Mouse (Mus musculus): ENCODE data around the gene Bend3.
A peak's percentile ranks its signal among the peaks of the same experiment; 100 is the strongest.

The Bend3 gene

DNA sequence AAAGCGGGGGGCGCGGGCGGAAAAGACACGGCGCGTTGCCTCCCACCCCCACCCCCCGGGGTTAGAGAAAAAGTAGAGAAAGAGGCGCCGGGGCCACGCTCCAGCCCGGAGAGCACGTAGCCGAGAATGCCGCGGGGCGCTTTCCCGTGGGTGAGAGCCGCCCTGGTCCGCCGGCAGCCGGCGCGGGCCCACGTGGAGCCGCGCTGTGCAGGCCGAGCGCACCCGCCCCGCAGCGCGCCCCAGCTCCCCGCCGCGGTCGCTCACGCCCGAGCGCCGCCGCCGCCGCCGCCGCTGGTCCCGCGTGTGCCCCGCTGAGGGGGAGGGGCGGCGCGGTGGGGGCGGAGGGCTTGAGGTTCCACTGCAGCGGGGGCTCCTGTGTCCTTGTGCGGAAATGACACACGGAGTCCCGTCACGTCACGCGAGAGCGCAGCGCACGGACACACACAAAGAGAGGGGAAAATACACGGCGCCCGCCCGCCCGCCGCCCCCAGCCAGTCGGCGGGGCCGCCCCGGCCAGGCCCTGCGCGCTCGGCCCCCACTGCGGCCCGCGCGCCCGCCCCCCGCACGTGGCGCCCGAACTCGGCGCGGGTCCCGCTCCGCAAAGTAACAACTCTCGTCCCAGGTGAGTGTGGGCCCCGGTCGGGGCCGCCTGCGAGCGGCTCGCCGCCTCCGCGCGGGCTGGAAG lies at the start of gene Bend3:
Gene Bend3 (plus strand): TSS at position 81 of the 685 bp plus-strand sequence.
- DNase-seq (ENCODE audit: low spot score in 2 of 2) = peak; percentile 20 to 49

DNA sequence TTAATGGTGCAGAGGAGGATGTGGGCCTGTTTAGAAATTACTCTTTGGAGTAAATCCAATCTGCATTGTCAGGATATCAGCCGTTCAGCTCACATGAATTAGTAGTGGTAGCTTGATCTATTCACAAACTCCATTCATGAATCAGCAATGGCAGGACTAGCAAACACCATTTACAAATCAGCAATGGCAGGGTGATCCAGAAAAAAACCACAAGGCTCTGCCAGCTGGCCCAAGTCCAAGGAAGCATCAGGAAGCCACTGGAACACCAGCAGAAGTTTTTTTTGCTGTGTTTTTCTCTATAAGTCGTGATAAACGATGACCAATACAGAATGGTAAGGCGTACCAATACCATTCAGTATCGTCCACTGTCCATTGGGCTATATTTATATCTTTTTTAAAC lies 48.0 kb upstream of the Bend3 start:
- no peak for DNase-seq (ENCODE audit: low spot score in 2 of 2)

DNA sequence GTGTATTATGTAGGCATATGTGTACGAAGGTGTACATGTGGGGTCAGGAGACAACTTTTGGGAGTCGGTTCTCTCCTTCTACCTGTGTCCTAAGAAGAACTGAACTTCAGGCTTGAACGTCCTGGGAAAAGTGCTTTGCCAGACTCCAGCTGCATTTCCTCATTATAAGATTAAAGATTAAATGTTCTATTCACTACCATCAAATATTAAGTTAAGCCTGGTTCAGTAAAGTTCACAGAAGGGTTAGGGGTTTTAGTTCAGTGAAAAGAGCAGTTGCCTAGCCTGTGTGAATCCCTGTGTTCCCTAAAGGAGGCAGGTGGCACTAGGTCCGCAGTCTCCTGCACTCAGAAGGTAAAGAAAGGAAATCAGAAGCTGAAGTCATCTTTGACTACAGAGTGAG lies 44.3 kb upstream of the Bend3 start:
- no peak for DNase-seq (ENCODE audit: low spot score in 2 of 2)

DNA sequence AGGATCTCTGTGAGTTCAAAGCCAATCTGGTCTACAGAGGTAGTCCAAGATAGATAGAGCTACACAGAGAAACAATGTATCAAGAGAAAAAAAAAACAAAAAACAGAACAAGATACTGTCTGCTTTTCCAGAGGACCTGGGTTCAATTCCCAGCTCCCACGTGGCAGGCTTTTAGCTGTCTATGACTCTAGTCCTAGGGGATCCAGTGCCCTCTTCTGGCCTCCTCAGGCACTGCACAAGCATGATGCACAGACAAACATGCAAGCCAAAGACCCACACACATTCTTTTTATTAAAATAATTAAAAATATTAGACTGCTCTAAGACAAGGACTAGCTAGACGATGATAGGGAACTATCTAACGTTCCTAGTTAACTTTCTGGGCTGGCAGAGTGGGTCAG lies 42.9 kb upstream of the Bend3 start:
- no peak for DNase-seq (ENCODE audit: low spot score in 2 of 2)

DNA sequence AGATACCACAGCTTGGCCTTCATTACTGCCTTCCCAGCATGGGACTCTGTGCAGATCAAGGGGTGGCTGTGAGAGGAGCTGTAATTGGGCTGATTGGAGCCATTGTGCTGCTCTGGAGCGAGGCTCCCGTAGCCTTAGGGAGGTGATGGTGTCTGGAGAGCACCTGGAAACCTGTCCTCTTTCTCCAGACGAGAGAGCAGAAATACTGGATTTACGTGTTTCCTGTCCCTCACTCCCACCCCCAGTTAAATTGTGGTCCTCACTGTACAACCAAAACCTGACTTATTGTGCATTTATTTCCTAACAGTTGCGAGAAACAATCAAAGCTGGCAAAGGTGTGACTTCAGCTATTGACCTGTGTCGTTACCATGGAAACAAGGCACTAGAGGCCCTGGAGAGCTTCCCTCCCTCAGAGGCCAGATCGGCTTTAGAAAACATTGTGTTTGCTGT lies 39.1 kb upstream of the Bend3 start:
- no peak for DNase-seq (ENCODE audit: low spot score in 2 of 2)

DNA sequence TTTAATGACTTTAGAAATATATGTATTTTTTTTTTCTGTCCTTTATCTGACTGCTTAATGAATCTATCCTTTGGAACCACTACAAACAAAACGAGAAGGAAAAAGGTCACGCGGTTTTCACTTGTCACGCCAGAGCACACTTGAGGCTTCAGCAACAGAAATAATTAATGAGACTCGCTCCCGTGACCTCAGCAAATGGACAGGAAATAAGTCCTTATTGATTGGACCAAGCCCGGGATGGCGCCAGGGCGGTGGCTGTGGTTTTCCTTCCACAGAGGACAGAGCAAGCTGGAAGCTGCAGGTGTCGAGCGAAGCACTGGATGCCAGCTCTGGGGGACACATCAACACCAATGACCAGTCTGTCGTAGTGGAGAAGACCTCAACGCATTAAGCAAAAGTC lies 38.6 kb upstream of the Bend3 start:
- no peak for DNase-seq (ENCODE audit: low spot score in 2 of 2)

DNA sequence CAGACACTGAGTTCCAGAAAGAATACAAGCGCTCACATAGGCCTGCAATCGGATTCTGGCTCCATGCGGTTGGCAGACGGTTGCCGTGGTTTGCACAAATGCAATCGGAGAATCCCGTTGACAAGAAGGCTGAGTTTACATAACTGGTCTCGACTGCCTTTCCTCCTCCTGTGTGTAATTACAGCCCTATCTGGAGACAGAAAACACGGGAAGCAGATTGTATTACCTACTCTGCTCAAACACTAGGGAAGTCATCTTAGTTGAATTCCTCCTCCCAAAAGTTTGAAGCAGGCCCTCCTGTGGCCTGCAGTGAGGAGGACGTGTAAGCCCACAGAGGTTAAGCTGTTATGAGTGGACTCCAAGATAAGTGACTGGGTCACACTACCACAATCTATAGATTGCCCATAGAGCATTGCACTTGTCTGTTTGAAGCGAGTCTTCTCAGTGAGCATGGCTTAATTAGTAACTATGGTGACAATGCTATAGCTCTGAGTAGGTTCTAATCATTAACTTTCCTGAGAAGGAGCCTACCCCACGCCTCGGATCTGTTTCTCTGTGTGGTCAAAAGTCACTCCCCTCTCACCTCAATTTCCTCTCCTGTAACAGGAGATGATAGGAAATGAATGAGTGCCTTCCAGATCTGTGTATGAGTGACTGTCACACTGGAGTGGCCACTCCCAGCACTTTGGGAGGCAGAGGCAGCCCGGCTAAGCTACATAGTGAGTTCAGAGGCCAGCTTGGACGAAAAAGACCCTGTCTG lies 37.5 kb upstream of the Bend3 start:
- no peak for DNase-seq (ENCODE audit: low spot score in 2 of 2)

DNA sequence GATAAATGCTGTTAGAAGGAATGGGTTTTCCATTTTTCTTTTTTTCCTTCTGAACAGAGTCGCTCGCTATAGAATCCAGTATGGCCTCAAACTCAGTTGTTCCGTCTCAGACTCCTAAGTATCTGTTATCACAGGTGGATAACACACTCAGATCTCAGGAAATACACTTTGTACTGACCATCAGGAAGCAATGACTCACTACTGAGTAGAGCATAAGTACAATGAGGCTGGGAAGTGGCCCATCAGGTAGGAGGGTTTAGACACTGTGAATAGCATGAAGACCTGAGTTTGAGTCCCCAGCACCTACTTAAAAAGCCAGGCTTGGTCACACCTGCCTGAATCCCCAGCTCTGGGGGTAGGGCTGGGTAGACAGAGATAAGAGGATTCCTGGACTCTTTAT lies 30.0 kb upstream of the Bend3 start:
- no peak for DNase-seq (ENCODE audit: low spot score in 2 of 2)

DNA sequence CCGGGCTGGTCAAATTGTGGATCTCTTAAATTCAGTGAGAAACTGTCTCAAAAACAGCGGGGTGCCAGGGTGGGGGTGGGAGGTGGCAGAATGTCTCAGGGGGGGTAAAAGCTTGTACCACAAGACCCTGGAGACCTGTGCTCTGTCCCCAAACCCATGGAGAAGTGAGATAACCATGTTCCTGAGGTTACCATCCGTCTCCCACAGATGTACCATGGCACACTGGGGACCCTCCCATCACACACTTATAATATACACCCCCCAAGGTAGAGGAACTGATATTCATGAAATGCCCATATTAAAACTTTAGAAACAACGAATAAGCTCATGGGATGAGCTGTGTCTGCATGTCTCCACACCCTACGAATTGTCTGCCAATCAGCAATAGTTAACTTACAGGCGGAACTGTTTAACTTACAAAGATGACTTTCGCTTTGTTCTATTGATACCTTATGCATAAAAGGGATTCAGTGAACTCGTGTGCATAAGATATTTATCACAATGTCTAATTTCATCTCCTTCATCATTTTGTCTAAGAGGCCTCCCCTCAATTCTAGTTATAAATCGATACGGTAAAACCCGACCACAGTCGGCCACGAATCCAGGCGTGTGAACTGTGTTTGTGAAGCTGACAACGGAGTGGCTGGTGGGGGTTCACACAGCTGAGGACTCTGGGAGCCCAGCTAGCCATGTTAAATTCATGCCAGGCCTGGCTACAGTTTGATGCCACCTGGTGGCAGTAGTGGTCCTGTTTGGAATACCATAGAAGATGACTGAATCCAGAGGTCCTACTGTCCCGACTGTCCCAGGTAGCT lies 26.6 kb upstream of the Bend3 start:
- peak; percentile 71 to 72 for DNase-seq (ENCODE audit: low spot score in 2 of 2)

DNA sequence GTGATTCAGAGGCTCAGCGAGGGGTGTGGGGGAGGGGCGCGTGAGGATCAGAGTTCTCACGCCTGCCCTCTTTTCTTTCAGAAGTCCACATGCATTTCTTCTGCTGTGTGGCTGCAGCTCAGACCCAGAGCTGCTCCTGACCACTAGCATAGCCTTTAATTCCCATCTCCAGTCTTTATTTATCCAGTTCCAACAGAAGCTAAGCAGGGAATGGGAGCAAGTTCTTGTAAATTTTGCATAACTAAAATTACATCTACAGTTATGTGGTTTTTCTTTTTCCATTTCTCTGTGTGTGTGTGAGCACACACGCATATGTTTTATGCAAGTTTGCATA lies 26.0 kb upstream of the Bend3 start:
- DNase-seq (ENCODE audit: low spot score in 2 of 2) = no peak

DNA sequence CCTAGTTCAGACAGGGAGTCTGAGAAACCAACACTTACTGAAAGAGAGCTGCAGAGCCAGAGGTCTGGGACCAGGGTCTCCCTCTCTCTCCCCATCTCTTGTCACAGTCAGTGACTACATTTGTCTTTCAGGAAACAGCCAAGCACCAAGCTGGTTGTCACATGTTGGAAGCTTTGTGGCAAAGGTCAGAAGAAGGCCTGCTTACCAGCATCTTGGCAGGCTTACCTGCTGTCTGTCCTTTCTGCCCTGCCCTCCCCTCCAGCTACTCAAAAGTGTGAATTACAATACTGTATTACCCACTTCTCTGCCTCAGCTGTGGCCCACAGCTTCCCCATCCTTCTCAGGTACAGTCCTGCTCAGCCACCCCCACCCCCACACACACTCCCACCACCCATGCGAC lies 24.4 kb upstream of the Bend3 start:
- no peak for DNase-seq (ENCODE audit: low spot score in 2 of 2)

DNA sequence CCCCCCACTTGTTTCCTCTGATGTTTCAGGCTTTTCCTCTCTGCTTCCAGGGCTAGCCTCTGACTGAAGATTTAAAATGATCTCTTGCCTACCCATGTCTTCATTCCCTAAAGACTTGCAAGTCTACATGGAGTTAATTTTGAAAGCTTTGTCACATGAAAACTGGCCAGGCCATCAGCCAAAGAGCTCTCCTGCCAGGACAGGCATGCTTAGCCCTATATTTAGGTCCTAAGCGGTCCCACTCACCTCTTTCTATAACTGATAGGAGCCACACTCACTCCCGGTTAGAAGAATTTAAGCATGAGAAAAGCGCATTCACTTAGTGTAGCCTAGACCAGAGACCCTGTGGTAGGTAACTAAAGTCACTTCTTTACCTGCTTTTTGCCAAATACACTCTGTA lies 24.0 kb upstream of the Bend3 start:
- no peak for DNase-seq (ENCODE audit: low spot score in 2 of 2)

DNA sequence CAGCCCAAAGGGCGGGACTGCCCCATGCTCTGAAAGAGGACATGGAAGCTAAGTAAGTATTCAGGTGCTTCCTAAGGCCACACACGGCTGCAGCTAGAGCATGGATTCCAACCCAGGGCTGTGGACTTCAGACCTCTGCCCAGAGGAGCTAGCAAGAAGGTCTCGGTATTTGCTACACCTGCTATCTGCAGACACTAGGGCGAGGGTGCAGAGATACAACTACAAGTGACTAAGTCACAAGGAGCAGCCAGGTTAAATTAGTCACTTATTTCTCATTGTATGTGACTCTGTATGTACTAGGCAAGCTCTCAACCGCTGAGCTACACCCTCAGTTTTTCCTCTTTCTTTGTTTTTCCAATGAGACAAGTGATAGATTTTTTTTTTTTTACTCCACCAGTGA lies 15.8 kb upstream of the Bend3 start:
- DNase-seq (ENCODE audit: low spot score in 2 of 2) = no peak

DNA sequence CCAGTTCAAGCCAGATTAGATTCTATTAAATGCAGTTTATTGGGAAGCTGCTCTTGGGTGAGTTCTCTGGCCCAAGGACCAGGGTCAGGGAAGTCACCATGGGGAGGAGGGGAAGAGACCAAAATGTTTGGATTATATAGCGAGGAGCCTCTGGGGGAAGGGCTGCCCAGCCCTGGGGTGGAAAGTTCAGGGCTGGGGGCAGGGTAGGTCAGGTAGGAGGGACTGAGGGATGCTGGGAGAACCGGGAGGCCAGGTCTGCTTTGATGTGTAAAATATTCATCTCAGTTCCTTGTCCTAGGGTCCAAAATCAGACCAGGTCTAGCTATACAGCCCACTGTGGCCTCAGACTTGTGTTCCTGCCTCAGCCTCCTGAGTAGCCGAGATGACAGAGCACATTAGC lies 15.4 kb upstream of the Bend3 start:
- DNase-seq (ENCODE audit: low spot score in 2 of 2) = no peak

DNA sequence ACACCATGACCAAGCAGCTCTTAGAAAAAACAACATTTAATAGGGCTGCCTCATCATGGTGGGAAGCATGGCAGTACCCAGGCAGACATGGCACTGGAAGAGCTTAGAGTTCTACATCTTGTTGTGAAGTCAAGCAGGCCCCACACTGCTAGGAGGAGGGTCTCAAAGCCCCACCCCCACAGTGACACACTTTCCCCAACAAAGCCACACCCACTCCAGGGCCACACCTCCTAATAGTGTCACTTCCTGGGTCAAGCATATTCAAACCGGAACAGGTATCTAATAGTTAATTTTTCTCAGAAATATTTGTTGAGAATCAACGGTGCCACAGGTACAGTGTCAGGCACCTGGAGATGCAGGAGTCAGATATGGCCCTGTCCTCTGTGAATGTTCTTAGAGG lies 12.4 kb upstream of the Bend3 start:
- DNase-seq (ENCODE audit: low spot score in 2 of 2) = no peak

DNA sequence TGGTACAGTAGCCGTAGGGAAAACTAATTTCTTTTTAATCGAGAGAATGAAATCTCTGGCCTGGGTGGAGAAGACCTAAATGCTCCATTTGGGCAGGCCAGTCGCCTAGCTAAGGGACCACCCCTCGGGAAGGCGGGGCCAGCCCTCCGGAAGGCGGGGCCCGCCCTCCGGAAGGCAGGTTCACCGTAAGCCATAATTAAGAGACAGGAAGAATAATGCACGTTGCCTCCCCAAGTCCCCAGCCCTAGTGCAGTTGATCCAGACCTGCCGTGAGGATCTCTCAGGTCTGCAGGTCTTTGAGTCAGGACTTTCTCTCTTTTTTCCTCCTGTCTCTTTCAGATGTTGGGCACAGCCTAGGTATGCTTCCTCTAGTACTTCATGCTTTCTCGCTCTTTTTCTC lies 11.0 kb upstream of the Bend3 start:
- no peak for DNase-seq (ENCODE audit: low spot score in 2 of 2)

DNA sequence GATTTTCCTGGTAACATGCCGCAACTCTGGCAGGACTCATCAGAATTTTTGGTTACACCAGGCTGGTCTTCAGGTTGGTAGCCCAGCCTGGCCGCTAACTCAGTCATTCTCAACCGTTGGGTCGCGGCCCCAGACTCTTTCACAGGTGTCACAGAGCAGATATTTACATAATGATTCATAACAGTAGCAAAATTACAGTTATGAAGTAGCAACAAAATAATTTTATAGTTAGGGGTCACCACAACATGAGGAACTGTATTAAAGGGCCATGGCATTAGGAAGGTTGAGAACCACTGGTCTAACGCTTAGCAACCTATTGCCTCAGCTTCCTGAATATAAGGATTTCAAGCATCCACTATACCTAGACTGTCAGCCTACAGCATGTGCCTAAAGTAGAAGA lies 10.3 kb upstream of the Bend3 start:
- no peak for DNase-seq (ENCODE audit: low spot score in 2 of 2)

DNA sequence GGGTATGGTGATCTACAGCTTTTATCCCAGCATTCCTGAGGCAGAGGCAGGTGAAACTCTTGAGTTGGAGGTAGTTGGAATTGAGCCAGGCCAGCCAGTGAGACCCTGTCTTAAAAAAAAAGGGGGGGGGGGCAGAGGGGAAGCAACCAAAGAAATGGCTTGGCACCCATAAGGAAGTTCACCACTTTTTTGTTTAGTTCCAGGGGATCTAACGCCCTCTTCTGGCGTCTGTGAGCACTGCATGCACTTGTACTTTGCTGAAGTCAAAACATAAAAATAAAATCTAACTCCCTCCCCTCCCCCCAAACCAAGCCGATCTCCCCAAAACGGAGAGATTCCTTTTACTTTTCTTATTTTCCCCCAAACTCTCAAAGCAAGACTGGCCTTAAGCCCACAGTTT lies 3.3 kb upstream of the Bend3 start:
- DNase-seq (ENCODE audit: low spot score in 2 of 2) = no peak

DNA sequence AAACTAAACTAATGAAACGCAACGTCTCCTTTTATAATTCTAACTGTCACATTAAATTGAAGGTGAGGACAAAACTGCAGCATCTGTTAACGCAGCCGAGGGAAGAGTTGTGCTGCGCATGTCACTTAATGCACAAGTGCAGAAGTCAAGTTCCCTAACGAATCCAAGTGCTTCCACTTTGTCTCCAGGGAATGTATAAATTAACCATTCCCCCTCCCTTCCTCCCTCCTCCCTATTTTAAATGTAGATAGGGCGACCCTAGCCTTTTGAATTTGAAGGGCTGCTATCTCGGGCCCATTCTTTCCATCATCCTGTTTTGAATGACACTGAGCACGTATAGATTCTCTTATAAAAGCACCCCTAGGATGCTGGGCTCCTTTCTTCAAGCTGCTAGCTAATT lies 1.2 kb upstream of the Bend3 start:
- DNase-seq (ENCODE audit: low spot score in 2 of 2) = no peak

DNA sequence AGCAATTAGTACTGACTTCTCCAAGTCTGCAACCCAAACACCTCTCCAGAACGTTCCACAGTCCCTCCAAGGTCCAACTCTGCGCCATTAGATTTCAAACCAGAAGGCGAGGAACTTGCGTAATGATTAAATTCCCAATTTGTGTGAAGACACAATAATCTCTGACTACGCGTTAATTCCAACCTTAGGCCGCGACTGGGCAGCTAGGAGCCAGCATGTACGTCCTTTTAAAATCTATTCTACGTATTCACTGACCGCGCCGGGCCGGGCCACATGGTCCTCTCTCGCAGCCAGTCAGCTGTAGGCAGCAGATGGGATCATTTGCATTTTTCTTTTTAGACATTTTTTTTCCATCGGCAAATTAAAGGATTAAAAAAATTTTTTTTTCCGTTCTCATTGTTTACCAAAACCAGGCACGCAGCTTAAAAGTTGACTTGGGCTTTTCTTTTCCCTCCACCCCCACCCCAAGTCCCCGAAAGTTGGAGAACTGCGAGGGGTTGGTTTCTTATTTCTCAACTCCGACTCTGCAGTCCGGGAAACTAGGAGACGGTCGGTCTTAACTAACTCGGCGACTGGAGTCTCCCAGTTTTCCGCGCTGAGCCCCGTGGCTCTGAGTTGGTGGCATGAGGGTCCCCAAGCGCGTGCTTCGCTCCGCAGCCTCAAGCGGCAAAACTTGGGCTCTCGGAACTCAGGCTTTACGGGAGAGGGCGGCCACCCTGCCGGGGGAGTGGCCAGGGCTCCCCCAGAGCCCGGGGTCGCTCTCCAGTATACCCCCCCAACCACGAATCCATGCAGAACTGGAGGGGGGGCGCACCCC lies 558 bp upstream of the Bend3 start:
- peak; percentile 30 to 32 for DNase-seq (ENCODE audit: low spot score in 2 of 2)

DNA sequence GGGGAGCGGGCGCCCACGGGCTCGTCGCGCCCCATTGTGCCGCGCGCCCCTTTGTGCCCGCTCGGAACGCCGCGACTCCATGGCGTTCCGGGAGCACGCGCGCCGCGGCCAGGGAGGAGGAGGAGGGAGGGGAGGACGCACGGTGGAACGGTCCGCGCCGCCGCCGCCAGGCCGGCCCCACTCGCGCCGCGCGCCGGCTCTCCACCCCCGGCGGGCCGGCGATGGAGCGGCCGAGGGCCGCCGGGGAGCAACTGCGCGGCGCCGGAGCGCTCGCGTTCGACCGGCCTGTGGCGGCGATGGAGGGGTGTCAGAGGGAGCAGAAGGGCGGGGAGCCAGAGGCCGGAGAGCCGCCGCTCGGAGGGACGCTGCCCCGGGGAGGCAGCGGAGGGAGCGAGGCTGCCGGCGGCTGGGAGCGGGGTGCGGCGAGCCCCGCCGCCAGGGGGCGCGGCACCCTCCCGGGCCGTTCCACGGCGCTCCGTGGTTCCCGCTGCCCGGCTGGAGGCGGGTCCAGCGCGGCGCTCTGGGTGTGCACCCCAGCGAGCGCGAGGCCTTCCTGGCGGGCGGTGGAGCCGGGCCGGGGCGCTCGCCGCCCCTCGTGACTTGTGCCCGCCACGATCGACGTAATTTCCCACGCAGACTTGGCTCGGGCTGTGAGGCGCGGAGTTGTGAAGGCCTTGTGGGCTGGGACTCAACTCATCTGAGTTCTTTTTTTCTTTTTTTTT lies 966 bp downstream of the Bend3 start:
- DNase-seq (ENCODE audit: low spot score in 2 of 2) = peak; percentile 52 to 56

Measured in right cerebral cortex, postnatal 36 days (tissue).